Mouse (Mus musculus) heart, postnatal 0 days (tissue): Measurements from ENCODE around the gene Smim5. TPM values are rescaled to one million over a fixed set of nuclear protein-coding genes. Genes with fewer than 3 reads are reported as not detected.

Experiments used
- ATAC-seq: fragments of 200-750 bp; cut with Nextera tagmentation; 2 replicates; pipeline ENCODE4 v1.8.0; 2017; ENCODE audit warnings: low read depth, moderate number of reproducible peaks, moderate library complexity; ENCODE audit not compliant: insufficient read depth
- DNase-seq: peaks from one replicate; pipeline ENCODE4 v3.0.0-alpha.2; 2016; ENCODE audit warnings: low spot score
- H3K27ac ChIP-seq: fragments of 300-500 bp; sonication (generic); 2 replicates; pipeline ENCODE4 v1.5.1; 2014; ENCODE audit warnings: low read depth, mild to moderate bottlenecking
- H3K27me3 ChIP-seq: fragments of 300-500 bp; sonication (generic); 2 replicates; pipeline ENCODE4 v1.6.1; 2014; ENCODE audit warnings: low read length, mixed read lengths; ENCODE audit not compliant: control insufficient read depth, insufficient read depth
- H3K36me3 ChIP-seq: fragments of 300-500 bp; sonication (generic); replicated peaks from 2 replicates; pipeline ENCODE4 v1.6.1; 2014; ENCODE audit warnings: low read length, mixed read lengths; ENCODE audit not compliant: control insufficient read depth, insufficient read depth
- H3K4me1 ChIP-seq: fragments of 300-500 bp; sonication (generic); 2 replicates; pipeline ENCODE4 v1.6.1; 2014; ENCODE audit warnings: antibody characterized with exemption; ENCODE audit not compliant: control insufficient read depth, insufficient read depth
- H3K4me2 ChIP-seq: fragments of 300-500 bp; sonication (generic); 2 replicates; pipeline ENCODE4 v1.6.1; 2014; ENCODE audit warnings: low read depth, mild to moderate bottlenecking, low read length, moderate library complexity
- H3K4me3 ChIP-seq: fragments of 300-500 bp; sonication (generic); 2 replicates; pipeline ENCODE4 v1.5.1; 2014; ENCODE audit warnings: low read depth, low read length
- H3K9ac ChIP-seq: fragments of 300-500 bp; sonication (generic); replicated peaks from 2 replicates; pipeline ENCODE4 v1.6.1; 2014; ENCODE audit warnings: low read depth, low read length, mixed read lengths
- H3K9me3 ChIP-seq: fragments of 300-500 bp; sonication (generic); replicated peaks from 2 replicates; pipeline ENCODE4 v1.6.1; 2016; ENCODE audit warnings: low read length; ENCODE audit not compliant: control insufficient read depth
- CTCF ChIP-seq: IDR thresholded peaks from 2 replicates; pipeline ENCODE4 v1.5.1; 2016; ENCODE audit warnings: antibody characterized with exemption, control low read depth, low read depth
- EP300 ChIP-seq: IDR thresholded peaks from 2 replicates; pipeline ENCODE4 v1.6.1; 2016; ENCODE audit warnings: antibody characterized with exemption, low read depth
- WGBS: fragments of 180-500 bp; shearing (Covaris S2); extraction: QIAGEN DNeasy Blood & Tissue Kit; methylation state at CpG from one replicate; pipeline ENCODE4 v1.1.7; 2014; 5-methylcytosine and 5-hydroxymethylcytosine counted together
- polyA plus RNA-seq: library from polyadenylated mRNA; unstranded; fragments of >200 nt; fragmentation: Nextera tagmentation; extraction: Ambion mirVana; gene quantifications from 2 replicates; pipeline ENCODE4 v1.2.1, GENCODE M21; 2015
- total RNA-seq: library from RNA; depleted of rRNA; stranded (reverse); fragments of >200 nt; gene quantifications from 2 replicates; pipeline ENCODE4 v1.2.3, GENCODE M21; 2014; ENCODE audit warnings: low replicate concordance; rRNA removed

The Smim5 gene
- total and polyA plus RNA-seq, 2 experiments from 2014 or later, result 79.3 to 83.0 TPM

DNA sequence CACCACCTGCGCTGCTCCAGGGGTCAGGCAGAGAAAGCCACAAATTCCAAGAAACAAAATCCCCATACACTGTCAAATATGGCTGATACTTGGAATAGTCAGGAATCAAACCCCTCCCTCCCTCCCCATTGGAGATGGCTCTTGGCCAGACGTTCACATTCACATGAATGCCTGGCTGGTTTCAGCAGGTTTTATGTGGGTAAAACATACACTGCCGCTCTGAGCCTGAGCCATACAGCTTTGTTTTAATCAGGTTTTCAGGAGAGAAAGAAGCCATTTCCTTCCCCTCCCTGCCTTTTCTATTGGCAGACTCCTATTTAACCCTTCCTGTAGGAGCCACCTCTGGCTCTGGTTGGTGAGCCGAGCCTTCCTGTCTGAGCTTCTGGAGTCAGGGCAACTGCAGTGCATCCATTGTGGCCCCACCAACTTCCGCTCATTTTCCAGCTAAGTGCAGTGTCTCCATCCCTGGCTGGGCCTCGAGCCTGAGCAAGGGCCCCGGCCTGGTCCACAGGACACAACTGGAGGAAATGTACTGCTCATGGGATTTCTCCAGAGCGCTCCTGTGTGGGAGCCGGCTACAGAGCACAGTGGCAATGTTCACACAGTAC is 46.6 kb downstream of the Smim5 start:
- no peak overlapping the region for H3K4me3 ChIP-seq
- DNase-seq (no peak), ATAC-seq (peak; percentile 55)
- H3K4me1 ChIP-seq, result no peaks in the 10 kb centered on the region
- TF ChIP-seq EP300, result no peak
- no peak for TF ChIP-seq CTCF
- peaks cover 55% of the 10 kb centered on the region for H3K36me3 ChIP-seq
- 75% methylated on average over 9 of the region's 9 CpGs for WGBS
- peak overlapping the region; percentile 50 for H3K27ac ChIP-seq
- no peaks in the 10 kb centered on the region for H3K9me3 ChIP-seq
- no peak overlapping the region for H3K9ac ChIP-seq
- no peaks in the 10 kb centered on the region for H3K27me3 ChIP-seq
- no peak overlapping the region for H3K4me2 ChIP-seq

DNA sequence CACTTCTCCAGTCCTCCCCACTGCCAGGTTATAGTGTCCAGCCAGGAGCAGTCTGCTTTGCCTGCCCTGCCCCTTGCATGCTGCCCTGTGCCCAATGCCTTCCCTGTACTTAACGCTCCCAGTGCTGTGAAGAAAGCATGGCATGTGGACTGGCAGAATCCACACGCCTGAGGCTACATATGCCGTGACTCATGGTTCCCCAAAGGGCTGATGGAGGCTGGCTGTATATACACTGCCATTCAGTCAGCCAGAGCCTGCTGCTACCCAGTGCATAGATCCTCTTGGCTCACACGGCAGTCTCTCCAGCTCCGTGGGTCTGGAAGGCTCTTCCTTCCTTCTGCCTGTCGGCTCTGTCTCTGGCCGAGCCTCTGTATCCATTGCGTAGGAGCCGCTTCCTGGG is 48.5 kb downstream of the Smim5 start:
- no peak overlapping the region for H3K4me2 ChIP-seq
- H3K4me1 ChIP-seq, result no peaks in the 10 kb centered on the region
- no peak overlapping the region for H3K9ac ChIP-seq
- H3K9me3 ChIP-seq, result no peaks in the 10 kb centered on the region
- no peak overlapping the region for H3K27ac ChIP-seq
- ATAC-seq (no peak), DNase-seq (no peak)
- TF ChIP-seq EP300, result no peak
- TF ChIP-seq CTCF, result no peak
- H3K36me3 ChIP-seq, result peaks cover 60% of the 10 kb centered on the region
- no peak overlapping the region for H3K4me3 ChIP-seq
- WGBS, result 89% methylated on average over 9 of the region's 9 CpGs
- H3K27me3 ChIP-seq, result no peaks in the 10 kb centered on the region

- no peaks in the 10 kb centered on the region for H3K9me3 ChIP-seq
- ATAC-seq (no peak), DNase-seq (no peak)
- no peak overlapping the region for H3K9ac ChIP-seq
- H3K4me1 ChIP-seq, result no peaks in the 10 kb centered on the region
- H3K27me3 ChIP-seq, result no peaks in the 10 kb centered on the region
- no peak overlapping the region for H3K4me2 ChIP-seq
- H3K4me3 ChIP-seq, result no peak overlapping the region
- H3K27ac ChIP-seq, result no peak overlapping the region
- 80% methylated on average over 2 of the region's 2 CpGs for WGBS
- H3K36me3 ChIP-seq, result peaks cover 70% of the 10 kb centered on the region
- TF ChIP-seq CTCF (no peak), EP300 (no peak)
Observed at GRCm38 (mm10) chr11:115950719-115951118, 51.0 kb downstream of the Smim5 start.

GRCm38 (mm10) chr11:115954712-115955111 is 54.9 kb downstream of the Smim5 start:
- DNase-seq (no peak), ATAC-seq (no peak)
- 73% methylated on average over 5 of the region's 5 CpGs for WGBS
- Histone ChIP-seq H3K27ac (no peak overlapping the region), H3K27me3 (no peaks in the 10 kb centered on the region), H3K4me1 (no peaks in the 10 kb centered on the region), H3K36me3 (peaks cover 60% of the 10 kb centered on the region), H3K9me3 (no peaks in the 10 kb centered on the region), H3K4me2 (no peak overlapping the region), H3K9ac (no peak overlapping the region), H3K4me3 (no peak overlapping the region)
- TF ChIP-seq CTCF (no peak), EP300 (no peak)

DNA sequence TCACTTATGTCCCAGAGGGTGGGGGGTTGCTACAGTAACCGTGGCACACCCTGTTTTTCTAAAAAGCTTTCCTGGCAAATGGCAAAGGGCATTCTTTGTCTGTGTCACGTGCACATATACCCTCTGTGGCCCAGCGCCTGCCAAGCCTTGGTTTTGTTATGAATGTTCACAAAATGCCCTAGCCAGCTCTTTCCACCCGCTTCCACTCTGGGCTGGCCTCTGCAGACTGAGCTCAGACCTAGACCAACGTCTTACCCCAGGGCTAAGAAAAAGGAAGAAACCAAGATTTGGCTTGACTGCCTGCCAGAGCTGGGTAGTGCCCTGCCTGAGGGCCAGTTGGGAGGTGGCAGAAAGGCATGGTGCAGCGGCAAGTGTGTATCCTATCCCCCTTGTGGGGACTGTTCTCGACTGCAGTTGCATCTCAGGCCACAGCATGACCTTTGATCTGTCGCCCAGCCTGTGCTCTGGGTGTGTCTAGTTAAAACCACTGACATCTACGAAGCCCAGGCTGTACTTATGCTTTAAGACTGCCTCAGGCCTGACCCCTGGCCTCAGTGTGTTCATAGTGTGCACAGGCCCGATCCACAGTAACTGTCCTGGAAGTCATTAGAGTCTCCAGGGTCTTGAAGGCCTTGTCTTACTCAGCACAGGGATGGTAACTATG is 55.6 kb downstream of the Smim5 start:
- Histone ChIP-seq H3K4me2 (no peak overlapping the region), H3K27ac (no peak overlapping the region), H3K4me1 (no peaks in the 10 kb centered on the region), H3K9ac (no peak overlapping the region), H3K36me3 (peaks cover 66% of the 10 kb centered on the region), H3K9me3 (no peaks in the 10 kb centered on the region), H3K4me3 (no peak overlapping the region), H3K27me3 (no peaks in the 10 kb centered on the region)
- ATAC-seq (no peak; the same call in 1 of the 2 replicates), DNase-seq (no peak)
- no peak for TF ChIP-seq CTCF
- TF ChIP-seq EP300, result no peak
- WGBS, result 75% methylated on average over 10 of the region's 10 CpGs

Other genes with a start within 250 kb of the Smim5 start
- 48.6 and 126 TPM in 2 replicates for gene Grb2, start 191.4 kb upstream of the Smim5 start, total RNA-seq
- gene Grb2, start 191.4 kb upstream of the Smim5 start, polyA plus RNA-seq, result 96.9 and 116 TPM in 2 replicates
- gene Tmem94, start 134.5 kb upstream of the Smim5 start, total RNA-seq, result 56.9 and 65.0 TPM in 2 replicates
- gene Tmem94, start 134.5 kb upstream of the Smim5 start, polyA plus RNA-seq, result 32.5 and 34.0 TPM in 2 replicates
- gene Caskin2, start 86.3 kb upstream of the Smim5 start, total RNA-seq, result 62.1 and 107 TPM in 2 replicates
- 12.6 and 14.2 TPM in 2 replicates for gene Caskin2, start 86.3 kb upstream of the Smim5 start, polyA plus RNA-seq
- 35.5 and 58.5 TPM in 2 replicates for gene Tsen54, start 85.2 kb upstream of the Smim5 start, total RNA-seq
- gene Tsen54, start 85.2 kb upstream of the Smim5 start, polyA plus RNA-seq, result 14.8 and 17.7 TPM in 2 replicates
- 49.8 and 85.5 TPM in 2 replicates for gene Llgl2, start 75.9 kb upstream of the Smim5 start, total RNA-seq
- 12.7 and 14.1 TPM in 2 replicates for gene Llgl2, start 75.9 kb upstream of the Smim5 start, polyA plus RNA-seq
- gene Myo15b, start 41.6 kb upstream of the Smim5 start, total RNA-seq, result not detected in 2 replicates
- 0.04 and 0.11 TPM in 2 replicates for gene Myo15b, start 41.6 kb upstream of the Smim5 start, polyA plus RNA-seq
- gene Smim6, start 12.1 kb downstream of the Smim5 start, total RNA-seq, result not detected in 2 replicates
- gene Smim6, start 12.1 kb downstream of the Smim5 start, polyA plus RNA-seq, result 0.98 and 1.6 TPM in 2 replicates
- gene Sap30bp, start 33.3 kb downstream of the Smim5 start, total RNA-seq, result 11.7 and 17.9 TPM in 2 replicates
- 19.0 and 19.6 TPM in 2 replicates for gene Sap30bp, start 33.3 kb downstream of the Smim5 start, polyA plus RNA-seq
- gene Recql5, start 33.5 kb downstream of the Smim5 start, total RNA-seq, result 5.4 and 5.8 TPM in 2 replicates
- 6.2 and 6.3 TPM in 2 replicates for gene Recql5, start 33.5 kb downstream of the Smim5 start, polyA plus RNA-seq
- gene Itgb4, start 74.7 kb downstream of the Smim5 start, total RNA-seq, result 1.1 and 1.5 TPM in 2 replicates
- 0.85 and 1.1 TPM in 2 replicates for gene Itgb4, start 74.7 kb downstream of the Smim5 start, polyA plus RNA-seq
- 90.4 and 98.3 TPM in 2 replicates for gene Galk1, start 112.8 kb downstream of the Smim5 start, total RNA-seq
- gene Galk1, start 112.8 kb downstream of the Smim5 start, polyA plus RNA-seq, result 86.3 and 88.4 TPM in 2 replicates
- 365 and 410 TPM in 2 replicates for gene H3f3b, start 128.0 kb downstream of the Smim5 start, total RNA-seq
- 518 and 561 TPM in 2 replicates for gene H3f3b, start 128.0 kb downstream of the Smim5 start, polyA plus RNA-seq
- gene Unk, start 130.4 kb downstream of the Smim5 start, total RNA-seq, result 23.1 and 26.1 TPM in 2 replicates
- gene Unk, start 130.4 kb downstream of the Smim5 start, polyA plus RNA-seq, result 8.4 and 9.5 TPM in 2 replicates
- 0.27 and 2.7 TPM in 2 replicates for gene Unc13d, start 178.0 kb downstream of the Smim5 start, total RNA-seq
- 0.42 and 0.47 TPM in 2 replicates for gene Unc13d, start 178.0 kb downstream of the Smim5 start, polyA plus RNA-seq
- 113 and 120 TPM in 2 replicates for gene Wbp2, start 187.0 kb downstream of the Smim5 start, total RNA-seq
- 106 and 117 TPM in 2 replicates for gene Wbp2, start 187.0 kb downstream of the Smim5 start, polyA plus RNA-seq
- gene Trim47, start 227.2 kb downstream of the Smim5 start, total RNA-seq, result 89.0 and 104 TPM in 2 replicates
- 42.8 and 43.9 TPM in 2 replicates for gene Trim47, start 227.2 kb downstream of the Smim5 start, polyA plus RNA-seq
- gene Trim65, start 231.2 kb downstream of the Smim5 start, total RNA-seq, result 5.9 and 15.0 TPM in 2 replicates
- 2.7 TPM in 2 replicates for gene Trim65, start 231.2 kb downstream of the Smim5 start, polyA plus RNA-seq
- 114 and 153 TPM in 2 replicates for gene Mrpl38, start 238.9 kb downstream of the Smim5 start, total RNA-seq
- 79.1 and 80.8 TPM in 2 replicates for gene Mrpl38, start 238.9 kb downstream of the Smim5 start, polyA plus RNA-seq